Mouse (Mus musculus) stomach, embryonic 16.5 days (tissue): ENCODE data around the gene Cfap43. TPM values are rescaled to one million over a fixed set of nuclear protein-coding genes. Genes with fewer than 3 reads are reported as not detected.
A peak's percentile ranks its signal among the peaks of the same experiment; 100 is the strongest.
"Not testable (repeated sequence)": the region's sequence is repeated elsewhere in the genome, so short reads cannot be mapped to it uniquely, and the experiment has no call there.

Experiments
- ATAC-seq: fragments of 200-750 bp; cut with Nextera tagmentation; 2 replicates; pipeline ENCODE4 v1.8.0; 2017; ENCODE audit warnings: moderate number of reproducible peaks, moderate TSS enrichment; ENCODE audit not compliant: insufficient read depth, low FRiP score
- H3K27ac ChIP-seq: fragments of 300-500 bp; sonication (generic); 2 replicates; pipeline ENCODE4 v1.5.1; 2014; ENCODE audit warnings: low read length
- H3K27me3 ChIP-seq: fragments of 300-500 bp; sonication (generic); 2 replicates; pipeline ENCODE4 v1.6.1; 2014; ENCODE audit warnings: low read length, control low read depth, mixed read lengths; ENCODE audit not compliant: control insufficient read depth, insufficient read depth
- H3K36me3 ChIP-seq: fragments of 300-500 bp; sonication (generic); 2 replicates; pipeline ENCODE4 v1.6.1; 2014; ENCODE audit warnings: low read length; ENCODE audit not compliant: control insufficient read depth, insufficient read depth
- H3K4me1 ChIP-seq: fragments of 300-500 bp; sonication (generic); 2 replicates; pipeline ENCODE4 v1.6.1; 2014; ENCODE audit warnings: low read length, control low read depth, mixed read lengths; ENCODE audit not compliant: control insufficient read depth, insufficient read depth
- H3K4me2 ChIP-seq: fragments of 300-500 bp; sonication (generic); 2 replicates; pipeline ENCODE4 v1.6.1; 2014; ENCODE audit warnings: low read depth, low read length, mixed read lengths
- H3K4me3 ChIP-seq: fragments of 300-500 bp; sonication (generic); replicated peaks from 2 replicates; pipeline ENCODE4 v1.5.1; 2014; ENCODE audit warnings: mild to moderate bottlenecking, low read length
- H3K9ac ChIP-seq: fragments of 300-500 bp; sonication (generic); 2 replicates; pipeline ENCODE4 v1.6.1; 2014; ENCODE audit warnings: low read length
- H3K9me3 ChIP-seq: fragments of 300-500 bp; sonication (generic); replicated peaks from 2 replicates; pipeline ENCODE4 v1.6.1; 2016; ENCODE audit warnings: low read length, control low read depth; ENCODE audit not compliant: control insufficient read depth
- WGBS: fragments of 180-500 bp; shearing (Covaris S2); extraction: QIAGEN DNeasy Blood & Tissue Kit; methylation state at CpG from one replicate; pipeline ENCODE4 v1.1.7; 2014; 5-methylcytosine and 5-hydroxymethylcytosine counted together
- polyA plus RNA-seq: library from polyadenylated mRNA; unstranded; fragments of >200 nt; fragmentation: Nextera tagmentation; extraction: Ambion mirVana; gene quantifications from 2 replicates; pipeline ENCODE4 v1.2.1, GENCODE M21; 2015

Gene Cfap43
- polyA plus RNA-seq, 1 experiment from 2014 or later = 1.1 TPM

- Histone ChIP-seq H3K4me3 (peak overlapping the region; percentile 78), H3K4me1 (peaks cover 15% of the 10 kb centered on the region), H3K9ac (peak overlapping the region; percentile 93), H3K4me2 (peak overlapping the region; percentile 94), H3K9me3 (no peaks in the 10 kb centered on the region), H3K36me3 (no peaks in the 10 kb centered on the region), H3K27me3 (no peaks in the 10 kb centered on the region), H3K27ac (peak overlapping the region; percentile 85)
- ATAC-seq = peak; percentile 42
- 14% methylated on average over 13 of the region's 13 CpGs for WGBS
Observed at GRCm38 (mm10) chr19:47853951-47854795, 64.9 kb downstream of the Cfap43 start.

- ATAC-seq = no peak
- WGBS = 84% methylated on average over 3 of the region's 3 CpGs
- no peak overlapping the region for H3K4me3 ChIP-seq
- H3K27ac ChIP-seq = no peak overlapping the region
- no peak overlapping the region for H3K9ac ChIP-seq
- peaks cover 15% of the 10 kb centered on the region for H3K4me1 ChIP-seq
- H3K9me3 ChIP-seq = no peaks in the 10 kb centered on the region
- no peaks in the 10 kb centered on the region for H3K27me3 ChIP-seq
- H3K4me2 ChIP-seq = no peak overlapping the region
- H3K36me3 ChIP-seq = no peaks in the 10 kb centered on the region
Observed at GRCm38 (mm10) chr19:47853053-47853452, 66.0 kb downstream of the Cfap43 start.

- not testable (repeated sequence) for H3K36me3 ChIP-seq, H3K9me3 ChIP-seq, H3K4me2 ChIP-seq, H3K27ac ChIP-seq, H3K27me3 ChIP-seq, ATAC-seq, H3K4me3 ChIP-seq, H3K9ac ChIP-seq
- H3K4me1 ChIP-seq = peaks cover 15% of the 10 kb centered on the region
- 71% methylated on average over 3 of the region's 3 CpGs for WGBS
Observed at GRCm38 (mm10) chr19:47852131-47852530, 67.0 kb downstream of the Cfap43 start.

- Histone ChIP-seq H3K27me3 (no peaks in the 10 kb centered on the region), H3K4me2 (no peak overlapping the region), H3K27ac (no peak overlapping the region), H3K36me3 (no peaks in the 10 kb centered on the region), H3K9ac (no peak overlapping the region), H3K4me1 (peaks cover 12% of the 10 kb centered on the region), H3K4me3 (no peak overlapping the region), H3K9me3 (no peaks in the 10 kb centered on the region)
- 80% methylated on average over 3 of the region's 3 CpGs for WGBS
- no peak for ATAC-seq
Observed at GRCm38 (mm10) chr19:47849735-47850134, 69.4 kb downstream of the Cfap43 start.

- ATAC-seq, H3K9ac ChIP-seq, H3K27me3 ChIP-seq, H3K4me3 ChIP-seq, H3K4me2 ChIP-seq, H3K27ac ChIP-seq, H3K9me3 ChIP-seq, H3K4me1 ChIP-seq, H3K36me3 ChIP-seq: not testable (repeated sequence)
- 79% methylated on average over 13 of the region's 15 CpGs for WGBS
Observed at GRCm38 (mm10) chr19:47841234-47841633, 77.9 kb downstream of the Cfap43 start.

- no peaks in the 10 kb centered on the region for H3K27me3 ChIP-seq
- ATAC-seq = no peak
- H3K4me1 ChIP-seq = no peaks in the 10 kb centered on the region; the same call in 1 of the 2 replicates
- no peak overlapping the region for H3K27ac ChIP-seq
- WGBS = 2% methylated on average over 6 of the region's 6 CpGs
- peak overlapping the region; percentile 48 for H3K4me3 ChIP-seq
- no peaks in the 10 kb centered on the region for H3K36me3 ChIP-seq
- peak overlapping the region; percentile 65 for H3K9ac ChIP-seq
- no peaks in the 10 kb centered on the region for H3K9me3 ChIP-seq
- peak overlapping the region; percentile 64 for H3K4me2 ChIP-seq
Observed at GRCm38 (mm10) chr19:47837527-47837901, 81.6 kb downstream of the Cfap43 start.

GRCm38 (mm10) chr19:47836701-47837526 lies 82.2 kb downstream of the Cfap43 start:
- H3K27me3 ChIP-seq = no peaks in the 10 kb centered on the region
- peak overlapping the region; percentile 48 for H3K4me3 ChIP-seq
- no peak overlapping the region for H3K27ac ChIP-seq
- H3K9me3 ChIP-seq = no peaks in the 10 kb centered on the region
- no peaks in the 10 kb centered on the region; the same call in 1 of the 2 replicates for H3K4me1 ChIP-seq
- WGBS = 4% methylated on average over 49 of the region's 49 CpGs
- peak overlapping the region; percentile 65 for H3K9ac ChIP-seq
- peak; percentile 83; the same call in 1 of the 2 replicates for ATAC-seq
- H3K36me3 ChIP-seq = no peaks in the 10 kb centered on the region
- H3K4me2 ChIP-seq = peak overlapping the region; percentile 64

- 80% methylated on average over 7 of the region's 7 CpGs for WGBS
- no peak overlapping the region for H3K9ac ChIP-seq
- H3K9me3 ChIP-seq = no peaks in the 10 kb centered on the region
- no peaks in the 10 kb centered on the region for H3K36me3 ChIP-seq
- H3K4me1 ChIP-seq = no peaks in the 10 kb centered on the region; the same call in 1 of the 2 replicates
- H3K4me3 ChIP-seq = no peak overlapping the region
- no peak overlapping the region for H3K4me2 ChIP-seq
- H3K27ac ChIP-seq = peak overlapping the region; percentile 89
- no peak for ATAC-seq
- no peaks in the 10 kb centered on the region for H3K27me3 ChIP-seq
Observed at GRCm38 (mm10) chr19:47835776-47836175, 83.3 kb downstream of the Cfap43 start.

- H3K27me3 ChIP-seq = no peaks in the 10 kb centered on the region
- ATAC-seq = peak; percentile 72; the same call in 1 of the 2 replicates
- H3K4me3 ChIP-seq = no peak overlapping the region
Observed at GRCm38 (mm10) chr19:47834614-47835013, 84.5 kb downstream of the Cfap43 start.

More at GRCm38 (mm10) chr19:47834614-47835013, 84.5 kb downstream of the Cfap43 start:
- Histone ChIP-seq H3K27ac (peak overlapping the region; percentile 89), H3K4me1 (no peaks in the 10 kb centered on the region; the same call in 1 of the 2 replicates), H3K36me3 (no peaks in the 10 kb centered on the region), H3K9ac (no peak overlapping the region), H3K4me2 (peak overlapping the region; percentile 16; the same call in 1 of the 2 replicates), H3K9me3 (no peaks in the 10 kb centered on the region)
- 52% methylated on average over 5 of the region's 5 CpGs for WGBS
